Mouse (Mus musculus) mature B cell (primary cell): ENCODE measurements around the gene Ppfia3.
"Not testable (repeated sequence)": the region's sequence is repeated elsewhere in the genome, so short reads cannot be mapped to it uniquely, and the experiment has no call there.

Experiments
- in situ Hi-C: fragments of 300-500 bp; cut with MboI; formaldehyde crosslinking; loops from 2 replicates; pipeline ENCODE4 v1.14.3; 2019

Gene Ppfia3

GRCm38 (mm10) chr7:45386077-45386476 is 19.3 kb upstream of the Ppfia3 start:
- in situ Hi-C loops = no loop called here

GRCm38 (mm10) chr7:45376057-45376456 is 9.2 kb upstream of the Ppfia3 start:
- in situ Hi-C loops = no loop called here

GRCm38 (mm10) chr7:45374620-45375019 is 7.8 kb upstream of the Ppfia3 start:
- in situ Hi-C loops = no loop called here

- in situ Hi-C loops = no loop called here
Observed at GRCm38 (mm10) chr7:45372371-45372770, 5.6 kb upstream of the Ppfia3 start.

- in situ Hi-C loops = no loop called here
Observed at GRCm38 (mm10) chr7:45370475-45371311, 3.9 kb upstream of the Ppfia3 start, which contains the start of gene Lin7b. Gene Lin7b, minus strand, starts transcription at chr7:45370583.

- in situ Hi-C loops = no loop called here
Observed at GRCm38 (mm10) chr7:45369836-45370474, 3.1 kb upstream of the Ppfia3 start.

GRCm38 (mm10) chr7:45369022-45369745 is 2.4 kb upstream of the Ppfia3 start:
- in situ Hi-C loops = no loop called here

- in situ Hi-C loops = no loop called here
Observed at GRCm38 (mm10) chr7:45368178-45368577, 1.4 kb upstream of the Ppfia3 start.

GRCm38 (mm10) chr7:45367020-45367880 is 431 bp upstream of the Ppfia3 start:
- in situ Hi-C loops = no loop called here

- in situ Hi-C loops = no loop called here
Observed at GRCm38 (mm10) chr7:45365742-45366651, 822 bp downstream of the Ppfia3 start.

- in situ Hi-C loops = no loop called here
Observed at GRCm38 (mm10) chr7:45363983-45364382, 2.8 kb downstream of the Ppfia3 start.

- in situ Hi-C loops = no loop called here
Observed at GRCm38 (mm10) chr7:45362801-45363200, 4.0 kb downstream of the Ppfia3 start.

GRCm38 (mm10) chr7:45361243-45361804 is 5.5 kb downstream of the Ppfia3 start:
- in situ Hi-C loops = no loop called here

GRCm38 (mm10) chr7:45360404-45361125 is 6.3 kb downstream of the Ppfia3 start:
- in situ Hi-C loops = no loop called here

GRCm38 (mm10) chr7:45359081-45359480 is 7.7 kb downstream of the Ppfia3 start:
- in situ Hi-C loops = not testable (repeated sequence)

GRCm38 (mm10) chr7:45356087-45356486 is 10.7 kb downstream of the Ppfia3 start:
- in situ Hi-C loops = no loop called here

- in situ Hi-C loops = no loop called here
Observed at GRCm38 (mm10) chr7:45355318-45356020, 11.3 kb downstream of the Ppfia3 start.

- in situ Hi-C loops = no loop called here
Observed at GRCm38 (mm10) chr7:45353041-45353440, 13.8 kb downstream of the Ppfia3 start.

- in situ Hi-C loops = no loop called here
Observed at GRCm38 (mm10) chr7:45346905-45347304, 19.9 kb downstream of the Ppfia3 start.
